Mouse (Mus musculus): ENCODE measurements around the gene Dync1i2.

Dync1i2 gene

DNA sequence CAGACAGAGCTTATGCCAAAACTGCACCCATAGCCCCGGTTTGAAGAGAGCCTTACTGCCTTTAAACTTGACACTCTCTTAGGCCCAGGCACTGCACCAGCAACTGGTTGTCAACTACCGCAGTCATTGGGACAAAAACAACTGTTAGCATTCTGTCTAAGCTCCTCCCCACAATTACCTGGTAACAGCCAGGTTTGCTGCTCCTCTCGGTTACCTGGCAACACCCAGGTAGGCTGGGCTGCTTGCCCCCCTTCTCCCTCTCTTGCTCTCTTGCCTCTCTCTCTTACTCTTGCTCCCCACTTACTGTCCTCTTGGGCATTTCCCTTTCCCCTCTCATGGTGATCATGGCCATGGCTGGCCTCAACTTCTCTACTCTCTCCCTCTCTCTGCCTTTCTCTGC, 12.6 kb upstream of the Dync1i2 start:
- in situ Hi-C loops (cut with MboI; ENCODE audit: low pct_unique_long_range_greater_than_20kb in 1 of 2, low sequenced_read_pairs in 2 of 2, unreplicated experiment in 1 of 2): no loop called here

DNA sequence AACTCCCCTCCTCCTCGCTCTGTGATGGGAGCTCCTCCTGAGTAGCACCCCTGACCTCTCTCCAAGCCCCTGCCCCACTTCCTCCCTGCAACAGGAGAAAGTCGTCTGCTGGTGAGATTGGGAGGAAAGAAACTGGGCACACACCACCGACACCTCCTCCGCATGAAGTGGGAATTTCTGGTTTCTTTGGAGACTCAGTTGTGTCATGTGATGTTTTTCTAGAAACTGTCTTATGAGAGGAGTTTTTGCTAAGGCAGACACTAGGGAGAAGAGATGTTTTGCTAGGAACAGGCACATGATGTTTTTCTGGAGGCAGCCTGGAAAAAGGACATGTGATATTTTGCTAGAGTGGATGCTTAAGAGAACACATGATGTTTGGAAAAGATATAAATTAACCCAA, 11.0 kb upstream of the Dync1i2 start:
- in situ Hi-C loops (cut with MboI; ENCODE audit: low pct_unique_long_range_greater_than_20kb in 1 of 2, low sequenced_read_pairs in 2 of 2, unreplicated experiment in 1 of 2): no loop called here

DNA sequence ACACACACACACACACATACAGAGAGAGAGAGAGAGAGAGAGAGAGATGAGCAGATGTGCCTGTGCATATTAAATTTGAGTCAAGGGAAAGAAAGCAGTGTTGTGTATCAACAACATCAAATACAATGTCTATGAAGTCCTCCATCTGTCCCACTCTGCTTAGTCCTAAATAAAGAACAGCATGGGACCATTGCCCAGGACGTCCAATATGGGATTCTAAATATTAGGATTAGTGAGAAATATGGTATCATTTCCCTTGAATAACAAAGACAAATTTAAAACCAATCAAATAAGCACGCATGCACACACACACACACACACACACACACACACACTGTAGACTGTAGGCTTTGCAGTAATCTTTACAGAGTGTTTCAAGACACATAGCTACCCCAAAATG, 9.6 kb upstream of the Dync1i2 start:
- in situ Hi-C loops (cut with MboI; ENCODE audit: low pct_unique_long_range_greater_than_20kb in 1 of 2, low sequenced_read_pairs in 2 of 2, unreplicated experiment in 1 of 2): no loop called here

DNA sequence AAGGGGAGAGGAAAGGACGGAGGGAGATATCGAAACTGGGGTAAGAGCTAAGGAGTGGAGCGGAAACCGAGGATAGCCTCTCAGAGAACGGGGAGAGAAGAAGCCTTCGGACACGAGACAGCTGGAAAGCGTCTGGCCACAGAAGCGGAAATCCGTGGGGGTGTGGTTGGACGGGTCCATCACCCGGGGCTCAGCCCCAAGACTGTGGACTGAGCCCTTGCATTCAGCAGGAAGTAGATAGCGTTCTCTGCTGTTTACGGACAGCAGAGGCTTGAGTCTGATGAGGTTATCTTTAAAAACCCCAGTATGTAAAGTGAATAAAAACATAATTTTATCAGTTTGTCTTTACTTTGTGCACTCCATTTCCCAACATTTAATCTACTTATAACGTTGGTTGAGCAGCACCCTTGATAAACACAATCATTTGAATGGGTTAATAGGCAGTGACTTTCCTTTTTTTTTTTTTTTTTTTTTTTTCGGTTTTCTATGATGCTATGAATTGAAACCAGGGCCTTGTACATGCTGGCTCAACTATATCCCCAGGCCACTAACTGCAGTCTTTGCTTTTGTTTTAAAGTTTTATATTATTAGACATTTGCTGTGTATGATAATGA, 7.6 kb upstream of the Dync1i2 start:
- in situ Hi-C loops (cut with MboI; ENCODE audit: low pct_unique_long_range_greater_than_20kb in 1 of 2, low sequenced_read_pairs in 2 of 2, unreplicated experiment in 1 of 2): no loop called here

DNA sequence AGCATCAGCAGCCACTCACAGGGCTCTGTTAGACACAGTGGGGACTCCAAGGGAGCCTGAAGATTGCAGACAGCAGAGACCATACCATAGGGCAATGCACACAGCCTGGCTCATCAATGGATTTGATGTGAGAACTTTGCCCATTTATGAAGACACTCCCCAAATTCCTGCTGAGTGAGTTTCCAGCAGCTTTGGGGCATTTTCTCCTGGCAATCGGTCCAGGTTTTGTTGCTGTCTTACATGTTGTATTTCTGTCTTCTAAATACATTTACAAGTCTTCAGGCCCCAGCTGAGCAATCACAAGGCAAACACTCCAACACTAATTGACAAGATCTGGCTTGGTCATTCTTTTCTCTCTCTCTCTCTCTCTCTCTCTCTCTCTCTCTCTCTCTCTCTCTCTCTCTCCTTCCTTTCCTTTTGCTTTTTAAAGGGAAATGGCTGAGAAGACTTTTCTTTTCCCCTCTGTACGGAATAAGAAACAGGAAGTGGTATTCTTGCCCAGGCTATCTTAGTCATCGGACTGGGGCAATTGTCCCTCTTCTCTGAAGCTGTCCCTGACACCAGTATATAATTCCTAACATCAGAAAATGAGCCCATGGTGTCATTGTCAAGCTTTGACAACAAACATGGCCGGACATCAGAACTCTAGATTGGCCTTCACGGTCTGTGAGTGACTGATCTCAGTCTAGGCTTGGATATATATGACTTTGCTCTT, 2.3 kb upstream of the Dync1i2 start:
- in situ Hi-C loops (cut with MboI; ENCODE audit: low pct_unique_long_range_greater_than_20kb in 1 of 2, low sequenced_read_pairs in 2 of 2, unreplicated experiment in 1 of 2): no loop called here

DNA sequence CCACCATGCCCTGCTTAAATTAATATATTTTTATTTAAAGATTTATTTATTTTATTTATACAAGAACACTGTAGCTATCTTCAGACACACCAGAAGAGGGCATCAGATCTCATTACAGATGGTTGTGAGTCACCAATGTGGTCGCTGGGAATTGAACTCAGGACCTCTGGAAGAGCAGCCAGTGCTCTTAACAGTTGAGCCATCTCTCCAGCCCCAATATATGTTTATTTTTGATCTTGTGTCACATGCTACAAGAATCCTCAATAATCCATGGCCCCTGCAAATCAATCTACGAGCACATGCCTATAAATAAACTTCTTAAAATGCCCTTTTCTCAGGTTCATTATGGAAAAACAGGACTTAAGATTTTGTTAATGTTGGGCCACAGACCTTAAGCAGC, 410 bp upstream of the Dync1i2 start:
- in situ Hi-C loops (cut with MboI; ENCODE audit: low pct_unique_long_range_greater_than_20kb in 1 of 2, low sequenced_read_pairs in 2 of 2, unreplicated experiment in 1 of 2): no loop called here

DNA sequence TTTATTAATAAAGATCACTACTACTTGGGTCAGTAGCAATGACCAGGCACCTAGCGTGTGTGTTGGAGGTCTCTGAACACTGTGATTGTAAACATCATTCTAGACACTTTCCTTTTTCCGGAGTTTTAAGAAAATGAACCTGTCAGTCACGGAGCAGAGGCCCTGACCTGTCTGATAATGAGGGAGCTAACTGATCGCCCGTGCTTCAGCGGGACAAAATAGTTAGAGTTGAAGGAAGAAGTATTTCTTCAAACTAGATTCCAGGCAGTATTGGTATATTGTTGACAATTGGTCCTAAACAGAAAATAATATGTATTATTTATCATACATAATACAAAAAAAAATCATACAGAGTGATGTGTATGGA, 837 bp downstream of the Dync1i2 start:
- in situ Hi-C loops (cut with MboI; ENCODE audit: low pct_unique_long_range_greater_than_20kb in 1 of 2, low sequenced_read_pairs in 2 of 2, unreplicated experiment in 1 of 2): no loop called here

DNA sequence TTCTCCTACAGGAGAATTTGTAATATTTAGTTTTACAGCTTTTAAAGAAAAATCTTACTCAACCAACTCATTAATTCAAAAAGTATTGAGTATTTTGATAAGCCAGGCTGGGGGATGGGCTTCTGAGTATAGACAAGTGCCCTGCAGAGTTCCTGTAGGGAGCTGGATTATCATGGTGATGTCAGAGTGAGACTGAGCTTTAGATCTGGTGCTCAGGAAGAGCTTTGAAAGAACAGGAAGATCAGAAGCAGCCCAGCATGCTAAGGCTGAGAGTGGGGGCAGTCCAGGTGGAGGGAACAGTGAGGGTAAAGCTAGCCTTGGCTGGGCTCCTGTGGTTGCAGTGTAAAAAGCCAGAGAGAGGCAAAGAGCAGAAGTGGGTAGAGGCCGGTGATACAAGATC, 9.5 kb downstream of the Dync1i2 start:
- in situ Hi-C loops (cut with MboI; ENCODE audit: low pct_unique_long_range_greater_than_20kb in 1 of 2, low sequenced_read_pairs in 2 of 2, unreplicated experiment in 1 of 2): no loop called here

DNA sequence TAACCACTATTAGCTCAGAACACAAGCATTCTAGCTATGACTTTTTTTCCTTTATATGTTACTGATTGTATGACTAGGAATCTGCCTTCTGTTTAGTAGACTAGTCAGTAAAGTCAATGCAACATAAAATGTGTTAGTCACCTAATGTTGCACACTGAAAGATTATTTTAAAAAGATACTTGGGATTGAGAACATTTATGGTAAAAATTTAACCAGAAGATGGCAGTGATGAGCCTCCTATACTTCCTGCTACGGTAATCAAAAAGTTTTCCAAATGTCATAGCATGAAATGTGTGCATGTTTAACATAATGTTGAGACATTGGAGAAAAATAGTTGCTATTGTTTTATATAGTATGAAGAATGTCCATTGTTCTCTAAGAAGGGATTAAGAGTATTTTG, 15.9 kb downstream of the Dync1i2 start:
- in situ Hi-C loops (cut with MboI; ENCODE audit: low pct_unique_long_range_greater_than_20kb in 1 of 2, low sequenced_read_pairs in 2 of 2, unreplicated experiment in 1 of 2): no loop called here

DNA sequence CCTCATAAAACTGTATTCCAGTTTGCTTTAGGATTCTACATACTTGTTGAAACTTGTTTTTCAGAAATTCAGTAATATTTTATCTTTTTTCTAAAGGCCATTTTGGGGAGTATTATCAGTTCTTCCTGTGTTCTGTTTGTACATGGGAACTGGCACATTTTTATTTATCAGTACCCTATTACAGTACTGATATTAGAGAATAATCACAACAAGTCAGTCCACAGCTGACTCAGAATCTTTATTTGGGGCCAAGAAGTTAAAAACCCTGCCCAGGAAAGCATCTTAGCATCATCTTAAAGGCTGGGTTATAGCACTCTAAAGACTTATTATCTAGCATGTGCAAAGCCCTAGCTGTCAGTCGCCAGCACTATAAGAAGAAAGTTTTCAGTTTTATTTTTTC, 18.1 kb downstream of the Dync1i2 start:
- in situ Hi-C loops (cut with MboI; ENCODE audit: low pct_unique_long_range_greater_than_20kb in 1 of 2, low sequenced_read_pairs in 2 of 2, unreplicated experiment in 1 of 2): no loop called here

DNA sequence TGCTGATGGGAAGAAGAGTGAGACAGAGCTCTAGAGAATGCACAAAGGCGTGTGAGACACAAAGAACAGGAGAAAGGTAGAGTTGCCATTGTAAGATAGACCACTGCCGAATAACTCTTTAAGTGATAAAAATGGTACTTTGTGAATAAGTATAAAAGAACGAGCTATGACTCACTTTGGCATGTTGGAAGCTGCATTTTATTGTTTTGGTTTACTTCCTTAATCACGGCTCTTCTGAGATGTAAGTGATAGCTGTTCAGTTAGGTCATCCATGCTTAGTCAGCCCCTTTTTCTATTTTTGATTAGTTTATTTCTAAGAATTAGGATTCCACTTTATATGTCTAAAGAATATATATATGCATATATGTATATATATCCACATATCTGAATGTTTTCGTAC, 20.4 kb downstream of the Dync1i2 start:
- in situ Hi-C loops (cut with MboI; ENCODE audit: low pct_unique_long_range_greater_than_20kb in 1 of 2, low sequenced_read_pairs in 2 of 2, unreplicated experiment in 1 of 2): no loop called here

DNA sequence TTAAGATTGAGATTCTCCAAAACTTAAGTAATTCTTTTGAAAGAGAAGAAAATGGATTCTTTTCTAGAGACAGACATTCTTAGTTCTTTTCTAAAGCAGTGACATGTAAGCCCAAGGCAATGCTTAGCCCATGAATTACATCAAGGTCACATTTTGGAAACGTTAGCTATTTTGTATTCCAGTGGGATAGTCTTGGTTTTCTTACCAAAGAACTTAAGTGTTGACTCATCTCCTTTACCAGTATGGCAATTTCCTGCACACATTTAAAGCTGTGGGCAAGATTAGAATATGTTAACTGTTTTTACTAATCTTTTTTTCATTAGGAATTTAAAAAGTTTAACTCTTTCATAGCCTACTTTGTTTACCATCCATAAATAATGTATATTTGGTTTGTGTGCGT, 21.5 kb downstream of the Dync1i2 start:
- in situ Hi-C loops (cut with MboI; ENCODE audit: low pct_unique_long_range_greater_than_20kb in 1 of 2, low sequenced_read_pairs in 2 of 2, unreplicated experiment in 1 of 2): no loop called here

DNA sequence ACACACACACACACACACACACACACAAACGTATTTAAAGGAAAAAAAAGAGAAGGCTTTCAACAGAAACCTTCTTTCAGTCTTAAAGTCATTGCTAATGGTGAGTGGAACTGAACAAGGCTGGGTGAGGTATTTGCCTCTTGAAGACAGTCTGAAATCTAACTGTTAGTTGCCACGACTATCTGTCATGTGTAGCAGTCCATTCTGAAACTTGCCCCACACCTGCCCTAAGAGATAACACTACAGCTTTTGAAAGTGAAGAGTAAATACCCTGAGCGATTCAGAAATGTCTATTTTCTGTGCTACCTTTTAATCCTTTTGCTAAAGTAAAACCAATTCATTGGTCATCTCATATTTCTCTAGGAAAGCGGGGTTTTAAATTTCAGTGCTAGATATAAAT, 23.9 kb downstream of the Dync1i2 start:
- in situ Hi-C loops (cut with MboI; ENCODE audit: low pct_unique_long_range_greater_than_20kb in 1 of 2, low sequenced_read_pairs in 2 of 2, unreplicated experiment in 1 of 2): no loop called here

DNA sequence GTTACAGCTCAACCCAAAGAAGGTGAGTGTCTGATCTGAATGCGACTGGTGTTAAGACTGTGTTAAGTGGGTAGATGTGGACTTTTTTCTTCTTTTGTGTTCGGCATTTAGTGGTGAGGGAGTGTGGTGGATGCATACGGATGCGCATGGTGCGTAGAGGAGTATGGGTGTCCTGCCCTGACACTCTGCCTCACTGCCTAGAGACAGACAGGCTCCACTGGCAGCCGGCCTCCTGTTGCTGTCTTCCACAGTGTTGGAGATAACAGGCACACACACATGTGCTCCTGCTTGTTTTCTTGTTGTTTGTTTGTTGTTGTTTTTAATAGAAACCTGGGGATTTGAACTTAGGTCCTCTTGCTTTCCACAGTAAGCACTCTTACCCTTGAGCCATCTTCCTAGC, 24.5 kb downstream of the Dync1i2 start:
- in situ Hi-C loops (cut with MboI; ENCODE audit: low pct_unique_long_range_greater_than_20kb in 1 of 2, low sequenced_read_pairs in 2 of 2, unreplicated experiment in 1 of 2): no loop called here

DNA sequence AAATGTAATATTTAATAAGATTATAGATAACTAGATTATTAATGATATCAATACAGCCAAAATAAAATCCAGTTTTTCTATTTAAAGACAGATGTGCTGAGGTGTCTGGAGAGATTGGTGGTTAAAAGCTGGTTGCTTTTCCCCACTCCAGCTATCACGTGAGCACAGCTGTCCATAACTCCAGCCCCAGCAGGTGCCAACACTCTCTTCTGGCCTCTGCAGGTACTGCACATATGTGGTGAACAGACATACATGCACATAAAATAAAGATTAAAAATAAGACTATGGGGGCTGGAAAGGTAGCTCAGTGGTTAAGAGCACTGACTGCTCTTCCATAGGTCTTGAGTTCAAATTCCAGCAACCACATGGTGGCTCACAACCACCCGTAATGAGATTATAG, 30.0 kb downstream of the Dync1i2 start:
- in situ Hi-C loops (cut with MboI; ENCODE audit: low pct_unique_long_range_greater_than_20kb in 1 of 2, low sequenced_read_pairs in 2 of 2, unreplicated experiment in 1 of 2): no loop called here

DNA sequence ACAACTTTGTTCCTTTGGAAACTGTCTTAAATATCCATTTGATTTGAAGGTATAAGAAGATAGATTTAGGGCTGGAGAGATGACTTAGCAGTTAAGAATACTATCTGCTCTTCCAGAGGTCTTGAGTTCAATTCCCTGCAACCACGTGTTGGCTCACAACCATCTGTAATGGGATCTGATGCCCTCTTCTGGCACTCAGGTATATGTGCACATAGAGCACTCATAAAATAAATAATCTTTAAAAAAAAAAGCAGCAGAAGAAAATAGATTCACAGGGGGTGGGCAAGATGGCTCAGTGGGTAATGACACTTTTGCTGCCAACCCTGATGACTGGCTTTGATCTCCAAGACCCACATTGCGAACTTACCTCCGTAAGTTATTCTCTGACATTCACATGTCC, 30.7 kb downstream of the Dync1i2 start:
- in situ Hi-C loops (cut with MboI; ENCODE audit: low pct_unique_long_range_greater_than_20kb in 1 of 2, low sequenced_read_pairs in 2 of 2, unreplicated experiment in 1 of 2): no loop called here

DNA sequence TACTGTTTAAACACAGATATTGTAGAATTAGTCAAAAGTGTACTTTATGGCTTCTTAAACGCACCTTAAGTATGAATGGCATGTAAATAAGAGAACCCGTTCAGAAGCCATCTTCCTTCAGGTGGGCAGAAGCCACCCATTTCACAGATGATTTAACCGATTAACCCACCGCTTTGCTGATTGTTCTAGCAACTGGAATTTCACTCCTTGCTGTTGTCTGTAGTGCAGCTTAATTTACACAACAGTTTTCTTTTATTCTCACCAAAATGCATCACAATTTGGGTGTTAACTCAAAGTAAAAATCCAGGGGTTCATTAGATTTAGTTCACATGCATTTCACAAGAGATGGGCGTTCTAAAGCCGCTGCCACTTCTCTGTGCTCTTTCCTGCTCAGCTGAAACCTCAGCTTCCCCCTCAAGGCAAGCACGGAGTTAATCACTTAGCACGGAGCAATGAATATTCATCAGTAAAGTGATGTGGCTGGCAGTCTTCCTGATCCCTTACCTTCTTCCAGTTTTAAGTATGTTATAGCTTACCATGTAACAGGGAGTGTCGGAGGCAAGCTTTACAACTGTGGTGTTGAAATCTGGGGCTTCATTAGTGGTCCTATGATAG, 31.7 kb downstream of the Dync1i2 start:
- in situ Hi-C loops (cut with MboI; ENCODE audit: low pct_unique_long_range_greater_than_20kb in 1 of 2, low sequenced_read_pairs in 2 of 2, unreplicated experiment in 1 of 2): no loop called here

DNA sequence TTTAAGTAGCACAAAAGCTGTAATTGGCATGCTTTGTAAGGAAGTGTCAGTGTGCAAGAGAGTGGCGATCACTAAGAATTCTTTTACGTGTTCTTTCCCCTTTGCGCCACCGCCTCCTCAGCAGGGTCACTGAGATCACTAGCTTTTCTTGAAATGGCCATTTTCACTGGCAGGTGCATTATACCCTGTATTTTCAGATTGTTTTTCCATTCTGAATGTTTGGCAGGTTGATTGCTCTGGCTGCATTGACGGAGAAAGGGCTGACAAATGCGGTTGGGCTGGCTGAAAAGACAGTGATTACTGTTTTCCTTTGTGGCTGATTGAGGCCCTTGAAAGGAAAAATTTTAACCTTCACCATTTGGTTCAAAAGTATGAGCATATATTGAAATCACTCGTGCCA, 33.3 kb downstream of the Dync1i2 start:
- in situ Hi-C loops (cut with MboI; ENCODE audit: low pct_unique_long_range_greater_than_20kb in 1 of 2, low sequenced_read_pairs in 2 of 2, unreplicated experiment in 1 of 2): no loop called here

DNA sequence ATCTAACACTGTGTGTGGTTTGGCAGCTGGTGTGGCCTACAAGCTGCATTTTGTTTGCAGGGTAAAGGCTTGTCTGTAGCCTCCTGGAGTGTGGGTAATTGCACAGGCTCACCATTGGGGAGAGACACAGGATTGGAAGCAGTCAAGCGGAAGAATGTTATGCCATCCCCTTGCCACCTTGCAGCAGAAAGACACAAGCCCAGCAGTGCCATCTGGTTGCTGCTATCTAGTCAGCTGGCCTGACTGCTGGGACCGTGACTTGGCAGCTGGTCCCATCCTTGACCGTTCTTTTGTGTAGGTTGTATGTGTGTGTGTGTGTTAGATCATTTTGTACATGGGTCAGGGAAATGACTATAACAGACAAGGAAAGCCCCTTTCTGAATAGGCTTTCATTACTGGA, 33.9 kb downstream of the Dync1i2 start:
- in situ Hi-C loops (cut with MboI; ENCODE audit: low pct_unique_long_range_greater_than_20kb in 1 of 2, low sequenced_read_pairs in 2 of 2, unreplicated experiment in 1 of 2): no loop called here

DNA sequence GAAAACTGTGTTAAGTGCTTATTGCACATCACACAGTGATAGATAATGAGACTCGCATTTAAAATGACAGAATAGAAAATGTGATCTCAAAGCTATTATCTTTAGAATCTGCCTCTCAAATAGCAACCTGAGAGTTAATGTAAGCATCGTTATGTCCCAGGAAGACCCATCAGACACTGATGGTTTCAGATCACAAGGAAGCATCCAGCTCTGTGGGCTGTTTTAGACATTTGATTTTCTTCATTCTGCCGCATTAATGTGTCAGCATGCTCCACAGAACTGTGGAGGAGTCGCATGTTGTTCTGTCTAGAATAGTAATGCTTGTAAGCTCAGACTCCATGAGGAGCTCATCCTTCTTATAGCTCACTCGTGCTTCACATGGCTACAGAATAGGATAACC, 34.6 kb downstream of the Dync1i2 start:
- in situ Hi-C loops (cut with MboI; ENCODE audit: low pct_unique_long_range_greater_than_20kb in 1 of 2, low sequenced_read_pairs in 2 of 2, unreplicated experiment in 1 of 2): no loop called here
